Mouse (Mus musculus) bone marrow, adult 2 months (tissue): ENCODE data around the gene Gabarapl1. TPM values are rescaled to one million over a fixed set of nuclear protein-coding genes. Genes with fewer than 3 reads are reported as not detected.

Experiments used
- H3K27ac ChIP-seq: fragments of 200-500 bp; 2 replicates; pipeline ENCODE4 v1.5.1; 2012; ENCODE audit warnings: low read depth, mild to moderate bottlenecking, control low read depth, inconsistent platforms, low read length; ENCODE audit not compliant: control insufficient read depth, poor library complexity, insufficient read depth
- H3K4me1 ChIP-seq: fragments of 200-500 bp; 2 replicates; pipeline ENCODE4 v1.6.1; 2011; ENCODE audit warnings: low read length; ENCODE audit not compliant: control insufficient read depth, insufficient read depth
- H3K4me3 ChIP-seq: fragments of 200-500 bp; replicated peaks from 2 replicates; pipeline ENCODE3; 2011; ENCODE audit warnings: mild to moderate bottlenecking, low read depth, low read length, control low read depth; ENCODE audit not compliant: control insufficient read depth
- CTCF ChIP-seq: fragments of 200-500 bp; IDR thresholded peaks from 2 replicates; pipeline ENCODE4 v1.5.1; 2011; ENCODE audit warnings: low read length, control low read depth; ENCODE audit not compliant: control insufficient read depth, insufficient read depth
- POLR2A ChIP-seq: fragments of 200-500 bp; IDR thresholded peaks from 2 replicates; pipeline ENCODE4 v1.6.1; 2011; ENCODE audit warnings: low read depth, mild to moderate bottlenecking, control low read depth, low read length, borderline replicate concordance; ENCODE audit not compliant: control insufficient read depth
- WGBS: fragments of 180-500 bp; shearing (Covaris S2); methylation state at CpG from one replicate; pipeline ENCODE4 v1.1.7; 2018; 5-methylcytosine and 5-hydroxymethylcytosine counted together
- polyA plus RNA-seq: library from polyadenylated mRNA; stranded (reverse); fragments of >200 nt; gene quantifications from 2 replicates; pipeline ENCODE4 v1.2.4, GENCODE M21; 2011; ENCODE audit warnings: low replicate concordance; ENCODE audit not compliant: missing spikeins, insufficient read depth, insufficient read length

Gabarapl1 gene
- polyA plus RNA-seq, 1 experiment = 44.3 TPM

DNA sequence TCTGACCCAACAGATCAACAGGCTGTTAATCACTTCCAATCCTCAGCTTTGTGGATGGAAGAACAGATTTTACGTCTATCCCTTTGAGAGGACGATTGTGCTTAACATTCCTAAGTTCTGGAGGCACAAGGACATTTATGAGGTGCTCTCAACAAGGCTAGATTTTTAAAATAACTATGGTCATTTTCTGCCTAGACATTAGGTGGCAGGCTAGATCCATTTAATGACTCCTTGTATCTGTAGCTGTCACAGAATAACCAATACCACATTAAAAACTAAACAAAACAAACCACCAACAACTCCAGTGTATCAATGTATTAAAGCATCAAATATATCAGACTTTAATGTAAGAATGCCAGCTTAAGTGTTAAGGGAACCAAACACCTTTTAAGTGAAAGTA lies 42.4 kb downstream of the Gabarapl1 start:
- 10% methylated on average over 2 of the region's 2 CpGs for WGBS
- no peaks in the 10 kb centered on the region for H3K4me1 ChIP-seq
- TF ChIP-seq POLR2A = no peak
- no peak for TF ChIP-seq CTCF
- H3K4me3 ChIP-seq = no peak overlapping the region
- no peak overlapping the region for H3K27ac ChIP-seq

DNA sequence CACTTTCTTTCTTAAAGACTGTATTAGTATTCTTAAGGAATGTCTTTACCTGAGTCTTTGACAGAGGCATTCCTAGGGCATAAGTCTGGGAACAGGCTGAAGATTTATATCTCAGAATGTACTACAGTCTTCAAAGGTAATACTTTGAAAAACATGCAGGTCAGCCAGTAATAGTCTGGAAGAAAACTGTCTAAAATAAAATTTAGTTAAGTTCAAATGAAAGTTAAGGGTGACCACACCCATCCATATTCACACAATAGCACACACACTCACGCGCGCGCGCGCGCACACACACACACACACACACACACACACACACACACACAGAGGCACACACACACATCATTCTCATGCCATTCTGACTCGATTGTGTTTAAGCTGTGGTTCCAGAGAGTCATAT lies 44.6 kb downstream of the Gabarapl1 start, which contains the start of gene Klre1:
Gene Klre1 (plus strand): TSS at position 301 of the 400 bp plus-strand sequence.
- 91% methylated on average over 8 of the region's 8 CpGs for WGBS
- TF ChIP-seq CTCF = no peak
- no peak for TF ChIP-seq POLR2A
- H3K4me1 ChIP-seq = no peaks in the 10 kb centered on the region
- no peak within 1 kb of the TSS for H3K27ac ChIP-seq
- peak within 1 kb of the TSS; percentile 16 for H3K4me3 ChIP-seq

GRCm38 (mm10) chr6:129581274-129581673 lies 48.3 kb downstream of the Gabarapl1 start:
- TF ChIP-seq CTCF = no peak
- no peak for TF ChIP-seq POLR2A
- H3K4me1 ChIP-seq = no peaks in the 10 kb centered on the region
- H3K4me3 ChIP-seq = no peak overlapping the region
- 57% methylated on average over 4 of the region's 4 CpGs for WGBS
- no peak overlapping the region for H3K27ac ChIP-seq

DNA sequence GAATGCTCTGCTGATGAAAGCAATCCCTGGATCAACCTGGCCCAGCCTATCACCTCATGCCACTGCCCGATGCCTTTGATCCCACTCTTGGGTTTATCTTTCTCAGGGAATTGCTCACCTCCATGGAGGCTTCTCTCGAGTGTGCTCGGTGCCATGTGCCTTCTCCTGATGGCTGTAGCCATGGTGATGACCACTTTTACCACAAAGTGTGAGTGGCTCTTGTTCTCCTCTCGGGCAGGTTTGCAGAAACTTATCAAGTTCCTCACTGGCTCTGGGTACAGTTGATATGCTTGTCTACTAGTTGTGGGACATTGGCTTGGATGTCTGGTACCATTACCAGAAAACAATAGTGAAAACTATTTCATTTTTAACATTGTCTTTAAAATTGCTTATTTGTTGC lies 48.9 kb downstream of the Gabarapl1 start:
- WGBS = 26% methylated on average over 4 of the region's 4 CpGs
- Histone ChIP-seq H3K4me3 (no peak overlapping the region), H3K27ac (no peak overlapping the region), H3K4me1 (no peaks in the 10 kb centered on the region)
- TF ChIP-seq CTCF (no peak), POLR2A (no peak)

DNA sequence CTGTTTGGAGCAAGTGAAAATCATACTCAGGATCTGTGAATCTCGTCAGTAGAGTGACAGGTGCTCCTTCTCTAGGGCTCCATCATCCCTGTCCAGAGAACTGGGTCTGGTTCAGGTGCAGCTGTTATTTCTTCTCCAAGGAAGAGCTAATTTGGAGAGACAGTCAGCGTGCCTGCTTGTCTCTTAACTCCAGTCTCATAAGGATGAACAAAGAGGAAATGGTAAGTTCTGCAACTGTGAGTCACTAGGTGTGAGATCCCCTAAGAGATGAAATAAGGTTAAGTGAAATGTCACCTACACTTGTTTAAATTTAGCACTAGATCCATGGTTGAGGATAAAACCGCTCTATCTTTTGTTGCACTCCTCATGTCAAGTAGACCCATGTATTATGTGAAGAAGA lies 50.1 kb downstream of the Gabarapl1 start:
- Histone ChIP-seq H3K4me1 (no peaks in the 10 kb centered on the region), H3K4me3 (no peak overlapping the region), H3K27ac (no peak overlapping the region)
- 58% methylated on average over 3 of the region's 3 CpGs for WGBS
- TF ChIP-seq POLR2A = no peak
- TF ChIP-seq CTCF = no peak

- no peak within 1 kb of the TSS for H3K27ac ChIP-seq
- under 1% methylated on average over 3 of the region's 3 CpGs for WGBS
- TF ChIP-seq CTCF (no peak), POLR2A (no peak)
- peak within 1 kb of the TSS; percentile 1 for H3K4me3 ChIP-seq
- H3K4me1 ChIP-seq = no peaks in the 10 kb centered on the region
Observed at GRCm38 (mm10) chr6:129591508-129591907, 58.5 kb downstream of the Gabarapl1 start, which contains the start of gene Klrd1. TSS of gene Klrd1 (plus strand) at chr6:129591782.

Other genes starting within 250 kb of the Gabarapl1 start
- not detected in 2 replicates for gene 4922502D21Rik, start 201.4 kb upstream of the Gabarapl1 start, polyA plus RNA-seq
- 45.9 and 106 TPM in 2 replicates for gene Clec12a, start 190.5 kb upstream of the Gabarapl1 start, polyA plus RNA-seq
- not detected in 2 replicates for gene Clec12b, start 147.3 kb upstream of the Gabarapl1 start, polyA plus RNA-seq
- gene Clec1b, start 135.9 kb upstream of the Gabarapl1 start, polyA plus RNA-seq = 62.2 and 127 TPM in 2 replicates
- gene Clec9a, start 124.3 kb upstream of the Gabarapl1 start, polyA plus RNA-seq = 3.7 and 19.0 TPM in 2 replicates
- gene Clec1a, start 81.2 kb upstream of the Gabarapl1 start, polyA plus RNA-seq = 0.30 TPM in 1 of 2 replicates, not detected in the other
- gene Olr1, start 26.0 kb upstream of the Gabarapl1 start, polyA plus RNA-seq = 7.5 and 12.6 TPM in 2 replicates
- gene Tmem52b, start 20.6 kb upstream of the Gabarapl1 start, polyA plus RNA-seq = not detected in 2 replicates
- 1.8 and 3.8 TPM in 2 replicates for gene Klre1, start 44.7 kb downstream of the Gabarapl1 start, polyA plus RNA-seq
- gene Klrd1, start 58.6 kb downstream of the Gabarapl1 start, polyA plus RNA-seq = 2.5 and 9.8 TPM in 2 replicates
- 2.7 and 6.3 TPM in 2 replicates for gene Klrk1, start 90.7 kb downstream of the Gabarapl1 start, polyA plus RNA-seq
- not detected in 2 replicates for gene Klrc3, start 110.2 kb downstream of the Gabarapl1 start, polyA plus RNA-seq
- 2.5 TPM in 1 of 2 replicates, not detected in the other for gene Klrc2, start 127.5 kb downstream of the Gabarapl1 start, polyA plus RNA-seq
- 2.3 TPM in 1 of 2 replicates, not detected in the other for gene Klrc1, start 145.8 kb downstream of the Gabarapl1 start, polyA plus RNA-seq
- gene Klri1, start 184.0 kb downstream of the Gabarapl1 start, polyA plus RNA-seq = not detected in 2 replicates
- 0.25 and 0.90 TPM in 2 replicates for gene Klri2, start 207.3 kb downstream of the Gabarapl1 start, polyA plus RNA-seq